Mouse (Mus musculus) ES-E14 (cell line): Measurements from ENCODE around the gene Ak5. TPM values are rescaled to one million over a fixed set of nuclear protein-coding genes. Genes with fewer than 3 reads are reported as not detected.
"Not testable (repeated sequence)": the region's sequence is repeated elsewhere in the genome, so short reads cannot be mapped to it uniquely, and the experiment has no call there.

ENCODE experiments used
- DNase-seq: peaks from one replicate; pipeline ENCODE4 v3.0.0-alpha.2; 2013; ENCODE audit warnings: low read depth, low spot score
- H3K27ac ChIP-seq: 2 replicates; pipeline ENCODE4 v1.5.1; 2012; ENCODE audit warnings: low read depth, mild to moderate bottlenecking, low read length, moderate library complexity, mixed read lengths; ENCODE audit not compliant: poor library complexity, insufficient read depth, severe bottlenecking
- H3K36me3 ChIP-seq: 2 replicates; pipeline ENCODE4 v1.6.1; 2012; ENCODE audit warnings: mild to moderate bottlenecking, low read length, moderate library complexity, mixed read lengths; ENCODE audit not compliant: control insufficient read depth, poor library complexity, insufficient read depth, severe bottlenecking
- H3K4me1 ChIP-seq, 2 experiments: fragments of 150-350 bp in 1 of 2; sonication (generic) in 1 of 2; 2 replicates each; pipeline ENCODE4 v1.6.1; 2012; ENCODE audit warnings: low read length in 2 of 2, mild to moderate bottlenecking in 1 of 2, mixed read lengths in 1 of 2; ENCODE audit not compliant: control insufficient read depth in 2 of 2, insufficient read depth in 2 of 2, poor library complexity in 1 of 2
- H3K4me3 ChIP-seq, 2 experiments: fragments of 150-350 bp in 1 of 2; sonication (generic) in 1 of 2; 2 replicates each; pipeline ENCODE4 v1.5.1; 2012; ENCODE audit warnings: low read length in 2 of 2, low read depth in 1 of 2, mild to moderate bottlenecking in 1 of 2, mixed read lengths in 1 of 2; ENCODE audit not compliant: insufficient read depth in 1 of 2, poor library complexity in 1 of 2, severe bottlenecking in 1 of 2
- H3K9ac ChIP-seq: 2 replicates; pipeline ENCODE4 v1.6.1; 2012; ENCODE audit warnings: low read depth, mild to moderate bottlenecking, low read length, mixed read lengths; ENCODE audit not compliant: poor library complexity, insufficient read depth, severe bottlenecking
- H3K9me3 ChIP-seq: fragments of 150-350 bp; sonication (generic); 2 replicates; pipeline ENCODE4 v1.6.1; 2012; ENCODE audit warnings: low read depth, mild to moderate bottlenecking, low read length; ENCODE audit not compliant: control insufficient read depth, insufficient read depth
- CHD2 ChIP-seq: IDR thresholded peaks from 2 replicates; pipeline ENCODE4 v1.6.1; 2014; ENCODE audit warnings: mild to moderate bottlenecking, low read depth, low read length, inconsistent platforms
- HCFC1 ChIP-seq: IDR thresholded peaks from 2 replicates; pipeline ENCODE4 v1.6.1; 2012; ENCODE audit warnings: low read length, inconsistent platforms, borderline replicate concordance; ENCODE audit not compliant: insufficient read depth
- MAFK ChIP-seq: IDR thresholded peaks from 2 replicates; pipeline ENCODE4 v1.6.1; 2014; ENCODE audit warnings: mild to moderate bottlenecking, low read depth, low read length, inconsistent platforms; ENCODE audit not compliant: insufficient read depth
- ZC3H11A ChIP-seq: IDR thresholded peaks from 2 replicates; pipeline ENCODE4 v1.6.1; 2012; ENCODE audit warnings: low read depth, mild to moderate bottlenecking, inconsistent platforms, low read length, borderline replicate concordance
- ZNF384 ChIP-seq: IDR thresholded peaks from 2 replicates; pipeline ENCODE4 v1.6.1; 2012; ENCODE audit warnings: low read depth, low read length, inconsistent platforms
- in situ Hi-C, 2 experiments: fragments of 600-800 bp; cut with MboI; formaldehyde crosslinking; loops; one replicate each; pipeline ENCODE4 v1.15.1; 2025; ENCODE audit warnings: low sequenced_read_pairs in 2 of 2, inconsistent platforms in 1 of 2; ENCODE audit not compliant: unreplicated experiment in 2 of 2
- total RNA-seq: library from RNA; depleted of rRNA; stranded (reverse); fragments of 300-350 nt; gene quantifications from 2 replicates; pipeline ENCODE4 v1.2.3, GENCODE M21; 2012

Ak5 gene
- total RNA-seq, 1 experiment, result 0.76 TPM

DNA sequence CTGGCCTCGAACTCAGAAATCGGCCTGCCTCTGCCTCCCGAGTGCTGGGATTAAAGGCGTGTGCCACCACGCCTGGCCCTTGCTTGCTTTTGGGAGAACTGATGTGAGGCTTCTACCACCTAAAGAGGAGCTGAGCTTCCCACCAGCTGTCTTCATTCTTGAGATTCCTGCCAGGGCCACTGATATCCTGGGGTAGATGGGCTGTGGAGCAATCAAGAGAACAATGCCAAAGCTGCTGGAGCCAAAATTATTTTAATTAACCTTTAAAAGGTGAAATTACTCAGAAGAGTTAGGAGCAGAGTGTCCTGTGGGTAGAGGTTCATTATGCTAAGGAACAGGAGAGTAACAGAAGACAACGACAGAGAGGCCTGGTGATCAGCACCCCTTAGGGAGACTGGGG lies 202.8 kb downstream of the Ak5 start:
- H3K27ac ChIP-seq, result no peak overlapping the region
- peaks cover 4% of the 10 kb centered on the region; the same call in 1 of the 2 replicates for H3K36me3 ChIP-seq
- in situ Hi-C loops, result no loop called here
- no peak overlapping the region for H3K4me3 ChIP-seq
- no peak overlapping the region for H3K9ac ChIP-seq
- DNase-seq, result no peak
- H3K9me3 ChIP-seq, result no peaks in the 10 kb centered on the region
- TF ChIP-seq MAFK (no peak), ZC3H11A (no peak), HCFC1 (no peak), ZNF384 (0 out of 2 replicates have a peak, but pooled peaks have one; percentile 45), CHD2 (no peak)
- H3K4me1 ChIP-seq, result peaks cover 0 to 5% of the 10 kb centered on the region in 2 experiments; a peak in 2 of 4 replicates

DNA sequence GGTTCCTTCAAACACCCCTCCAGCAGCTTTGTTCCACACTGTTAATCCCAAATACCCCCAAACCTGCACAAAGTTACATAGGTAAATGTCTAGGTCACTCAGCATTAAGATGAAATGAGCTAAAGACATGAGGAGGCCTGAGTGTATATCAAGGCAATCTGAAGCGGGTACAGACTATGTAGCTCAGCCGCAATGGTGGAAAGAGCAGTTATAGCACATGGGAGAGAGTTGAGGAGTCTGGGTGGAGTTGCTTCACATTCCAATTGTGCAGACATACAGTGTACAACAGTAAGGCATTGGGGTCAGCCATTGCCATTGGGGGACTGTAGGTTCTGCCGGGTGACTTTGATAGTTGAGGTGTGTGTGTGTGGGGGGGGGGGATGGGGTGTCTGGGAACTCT lies 203.7 kb downstream of the Ak5 start:
- Histone ChIP-seq H3K36me3 (peaks cover 6% of the 10 kb centered on the region; the same call in 1 of the 2 replicates), H3K4me3 (no peak overlapping the region), H3K4me1 (peaks cover 0 to 8% of the 10 kb centered on the region in 2 experiments; a peak in 2 of 4 replicates), H3K9ac (no peak overlapping the region), H3K27ac (no peak overlapping the region), H3K9me3 (no peaks in the 10 kb centered on the region)
- TF ChIP-seq ZC3H11A (no peak), CHD2 (no peak), ZNF384 (no peak), HCFC1 (no peak), MAFK (no peak)
- in situ Hi-C loops, result no loop called here
- DNase-seq, result no peak

DNA sequence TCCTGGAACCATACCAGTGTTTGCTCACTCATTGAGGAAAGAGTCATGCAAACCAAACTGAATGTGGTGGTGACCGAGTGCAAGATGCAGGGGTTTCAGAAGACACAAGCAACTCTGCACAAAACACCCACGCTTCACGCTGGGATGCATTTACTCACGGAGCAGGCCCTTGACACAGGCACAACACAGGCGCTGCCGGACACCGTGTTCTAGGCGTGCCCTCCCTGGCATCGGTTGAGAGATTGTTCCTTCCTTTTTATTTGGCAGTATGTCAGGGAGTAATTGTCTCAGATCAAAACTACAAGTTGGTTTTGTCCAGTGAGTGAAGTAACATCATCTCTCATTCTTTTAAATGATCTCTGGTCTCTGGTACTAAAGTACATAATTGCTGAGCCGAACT lies 205.3 kb downstream of the Ak5 start:
- no peak for DNase-seq
- H3K9me3 ChIP-seq, result no peaks in the 10 kb centered on the region
- in situ Hi-C loops, result no loop called here
- H3K9ac ChIP-seq, result no peak overlapping the region
- H3K36me3 ChIP-seq, result peaks cover 10% of the 10 kb centered on the region
- H3K4me3 ChIP-seq, result no peak overlapping the region
- no peak overlapping the region for H3K27ac ChIP-seq
- peaks cover 0 to 8% of the 10 kb centered on the region in 2 experiments; a peak in 2 of 4 replicates for H3K4me1 ChIP-seq
- TF ChIP-seq MAFK, result no peak
- no peak for TF ChIP-seq HCFC1
- TF ChIP-seq CHD2, result no peak
- TF ChIP-seq ZNF384, result no peak
- TF ChIP-seq ZC3H11A, result no peak

- Histone ChIP-seq H3K27ac (no peak overlapping the region), H3K9ac (no peak overlapping the region), H3K4me3 (no peak overlapping the region), H3K9me3 (no peaks in the 10 kb centered on the region), H3K4me1 (peaks cover 0 to 8% of the 10 kb centered on the region in 2 experiments; a peak in 2 of 4 replicates), H3K36me3 (peaks cover 11% of the 10 kb centered on the region)
- in situ Hi-C loops, result no loop called here
- TF ChIP-seq HCFC1 (no peak), CHD2 (no peak), ZNF384 (no peak)
- no peak for DNase-seq
Measured at GRCm38 (mm10) chr3:152462038-152462547, 206.1 kb downstream of the Ak5 start.

GRCm38 (mm10) chr3:152460802-152461201 lies 207.4 kb downstream of the Ak5 start:
- H3K27ac ChIP-seq, result no peak overlapping the region
- no peak for TF ChIP-seq ZC3H11A
- TF ChIP-seq MAFK, result no peak
- no peak for TF ChIP-seq ZNF384
- TF ChIP-seq CHD2, result no peak
- no peak for TF ChIP-seq HCFC1
- H3K9ac ChIP-seq, result no peak overlapping the region
- peaks cover 0 to 8% of the 10 kb centered on the region in 2 experiments; a peak in 2 of 4 replicates for H3K4me1 ChIP-seq
- in situ Hi-C loops, result no loop called here
- no peak for DNase-seq
- no peaks in the 10 kb centered on the region for H3K9me3 ChIP-seq
- no peak overlapping the region for H3K4me3 ChIP-seq
- peaks cover 11% of the 10 kb centered on the region for H3K36me3 ChIP-seq

GRCm38 (mm10) chr3:152458875-152459274 lies 209.3 kb downstream of the Ak5 start:
- H3K9me3 ChIP-seq, H3K27ac ChIP-seq, H3K4me3 ChIP-seq, in situ Hi-C loops, H3K9ac ChIP-seq, DNase-seq: not testable (repeated sequence)
- Histone ChIP-seq H3K4me1 (peaks cover 0 to 10% of the 10 kb centered on the region in 2 experiments; a peak in 2 of 4 replicates), H3K36me3 (peaks cover 13% of the 10 kb centered on the region)
